Mouse (Mus musculus): ENCODE data around the gene Sirt4.
"Not testable (repeated sequence)": the region's sequence is repeated elsewhere in the genome, so short reads cannot be mapped to it uniquely, and the experiment has no call there.

Sirt4 gene

DNA sequence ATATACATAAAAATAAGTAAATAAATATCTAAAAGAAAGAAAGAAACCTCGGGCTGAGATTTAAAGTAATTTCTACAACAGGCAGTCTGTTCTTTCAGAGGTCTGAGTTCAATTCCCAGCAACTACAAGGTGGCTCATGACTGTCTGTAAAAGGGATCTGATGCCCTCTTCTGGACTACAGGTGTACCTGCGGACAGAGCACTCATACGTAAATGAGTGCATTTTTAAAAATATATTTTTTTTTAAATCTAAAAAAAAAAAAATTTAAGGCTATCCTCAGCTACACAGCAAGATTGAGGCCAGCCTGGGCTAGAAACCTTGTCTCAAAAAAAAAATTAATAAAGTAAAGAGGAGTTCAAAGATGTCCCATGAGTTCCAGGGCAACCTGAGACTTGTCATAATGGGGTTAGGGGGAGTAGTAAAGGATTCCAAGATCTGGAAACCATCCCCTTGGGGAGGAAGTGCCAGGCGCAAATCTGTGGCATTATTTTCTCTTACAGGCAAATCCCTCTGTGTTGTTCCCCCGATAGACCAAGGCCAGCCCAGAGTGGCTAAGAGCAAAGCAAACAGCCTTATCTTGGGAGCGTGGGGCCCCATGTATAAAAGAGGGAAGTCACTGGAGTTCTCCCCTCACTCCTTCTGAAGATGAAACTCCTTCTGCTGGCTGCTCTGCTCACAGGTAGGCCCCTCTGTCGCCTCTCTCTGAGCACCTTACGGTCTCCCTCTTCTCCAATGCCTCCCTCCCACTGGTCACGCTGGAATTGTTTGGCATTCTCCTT is 18.7 kb downstream of the Sirt4 start, which contains the start of gene Pla2g1b:
Gene Pla2g1b (plus strand): TSS at position 621 of the 779 bp plus-strand sequence.
- no peak for DNase-seq

DNA sequence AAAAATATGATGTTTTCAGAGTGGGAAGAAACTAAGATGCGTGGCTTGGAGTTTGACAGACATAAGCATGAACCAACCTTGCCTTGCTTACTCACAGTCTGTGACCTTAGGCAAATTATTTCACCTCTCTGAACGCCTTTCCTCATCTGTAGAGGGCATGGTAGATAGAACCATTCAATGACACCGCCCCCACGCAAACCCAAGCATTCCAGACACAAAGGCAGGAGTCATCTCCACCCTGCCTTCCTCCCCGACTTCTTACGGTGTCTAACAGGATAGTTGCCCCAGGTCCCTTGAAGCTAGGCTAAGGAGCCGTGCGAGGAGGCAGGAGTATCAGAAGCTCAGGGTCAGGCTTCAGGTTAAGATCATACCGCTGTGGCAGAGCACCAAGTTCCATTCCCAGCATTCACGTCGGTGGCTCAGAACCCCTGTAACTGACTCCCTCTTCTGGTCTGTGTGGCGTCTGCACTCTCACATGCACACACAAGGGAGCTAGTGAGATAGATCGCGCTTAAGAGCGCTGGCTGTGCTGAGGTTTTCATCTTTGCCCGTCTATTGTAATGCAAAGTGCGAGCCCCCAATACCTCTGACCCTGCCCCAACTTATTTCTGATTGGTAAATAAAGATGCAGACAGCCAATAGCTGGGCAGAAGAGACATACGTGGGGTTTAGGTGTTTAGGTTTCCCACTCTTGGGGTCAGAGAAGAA is 20.0 kb downstream of the Sirt4 start:
- DNase-seq = no peak

DNA sequence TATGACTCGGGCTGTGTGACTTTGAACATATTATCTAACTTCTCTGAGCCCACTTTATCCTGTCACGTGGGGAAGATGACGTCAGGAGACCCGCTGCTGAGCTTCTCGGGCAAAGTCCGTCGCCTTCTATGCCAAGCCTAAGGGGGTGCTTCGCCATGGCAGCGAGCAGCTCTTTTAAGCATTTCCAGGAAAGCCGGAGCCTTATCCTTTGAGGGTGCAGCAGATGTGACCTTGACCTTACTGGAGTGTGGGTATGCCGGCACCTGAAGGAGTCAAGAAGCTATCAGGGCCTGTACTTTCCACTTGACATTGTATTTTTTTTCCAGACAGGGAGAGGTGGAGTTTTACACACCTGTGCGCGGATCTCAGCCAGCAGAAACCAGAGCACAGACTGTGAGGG is 25.6 kb downstream of the Sirt4 start:
- DNase-seq = no peak

DNA sequence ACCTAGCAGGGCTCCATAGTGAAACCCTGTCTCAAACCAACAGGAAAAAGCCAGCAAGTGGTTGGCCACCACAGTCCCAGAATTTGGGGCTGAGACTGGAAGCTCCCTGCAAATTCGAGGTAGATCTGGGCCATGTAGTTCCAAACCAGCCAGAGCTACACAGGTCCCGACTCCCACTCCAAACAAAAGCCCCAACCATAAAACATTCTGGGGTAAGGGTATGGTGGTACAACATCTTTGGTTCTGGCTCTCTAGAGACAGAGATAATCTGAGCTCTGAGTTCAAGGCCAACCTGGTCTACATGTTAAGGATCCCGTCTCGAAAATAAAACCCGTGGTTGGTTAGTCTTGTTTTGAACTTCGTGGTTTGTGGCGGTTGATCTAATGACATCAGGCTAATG is 28.7 kb downstream of the Sirt4 start:
- DNase-seq = no peak

DNA sequence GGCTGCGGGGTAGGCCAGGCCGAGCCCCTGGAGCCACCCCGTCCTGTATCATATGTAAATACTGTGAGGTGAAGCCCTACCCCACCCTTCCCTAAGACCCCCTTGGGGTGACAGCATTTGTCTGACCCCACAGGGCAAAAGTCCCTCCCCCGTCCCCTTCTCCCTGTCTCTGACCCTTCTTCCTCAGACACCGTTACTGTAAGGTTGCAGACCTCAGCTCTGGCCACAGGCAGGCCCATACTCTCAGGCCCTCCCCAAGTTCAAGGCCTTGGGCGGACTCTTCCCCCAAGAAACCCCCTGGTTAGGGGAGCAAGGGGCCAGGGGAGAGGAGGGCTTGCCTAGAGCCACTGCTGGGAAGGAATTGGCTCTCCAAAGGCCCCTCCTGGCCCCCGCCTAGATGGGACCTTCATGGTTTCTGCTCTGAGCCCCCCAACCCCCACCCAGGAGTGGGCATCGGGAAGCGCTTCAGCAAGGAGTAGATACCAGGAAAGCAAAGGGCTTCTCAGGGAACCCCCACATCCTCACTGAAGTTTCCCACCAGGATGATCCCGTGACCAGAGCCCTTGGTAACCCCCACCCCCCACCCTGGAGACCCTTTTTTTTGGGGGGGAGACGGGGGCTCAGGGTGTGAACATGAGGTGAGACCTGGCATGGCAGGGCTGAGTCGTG is 30.0 kb downstream of the Sirt4 start:
- DNase-seq = no peak

DNA sequence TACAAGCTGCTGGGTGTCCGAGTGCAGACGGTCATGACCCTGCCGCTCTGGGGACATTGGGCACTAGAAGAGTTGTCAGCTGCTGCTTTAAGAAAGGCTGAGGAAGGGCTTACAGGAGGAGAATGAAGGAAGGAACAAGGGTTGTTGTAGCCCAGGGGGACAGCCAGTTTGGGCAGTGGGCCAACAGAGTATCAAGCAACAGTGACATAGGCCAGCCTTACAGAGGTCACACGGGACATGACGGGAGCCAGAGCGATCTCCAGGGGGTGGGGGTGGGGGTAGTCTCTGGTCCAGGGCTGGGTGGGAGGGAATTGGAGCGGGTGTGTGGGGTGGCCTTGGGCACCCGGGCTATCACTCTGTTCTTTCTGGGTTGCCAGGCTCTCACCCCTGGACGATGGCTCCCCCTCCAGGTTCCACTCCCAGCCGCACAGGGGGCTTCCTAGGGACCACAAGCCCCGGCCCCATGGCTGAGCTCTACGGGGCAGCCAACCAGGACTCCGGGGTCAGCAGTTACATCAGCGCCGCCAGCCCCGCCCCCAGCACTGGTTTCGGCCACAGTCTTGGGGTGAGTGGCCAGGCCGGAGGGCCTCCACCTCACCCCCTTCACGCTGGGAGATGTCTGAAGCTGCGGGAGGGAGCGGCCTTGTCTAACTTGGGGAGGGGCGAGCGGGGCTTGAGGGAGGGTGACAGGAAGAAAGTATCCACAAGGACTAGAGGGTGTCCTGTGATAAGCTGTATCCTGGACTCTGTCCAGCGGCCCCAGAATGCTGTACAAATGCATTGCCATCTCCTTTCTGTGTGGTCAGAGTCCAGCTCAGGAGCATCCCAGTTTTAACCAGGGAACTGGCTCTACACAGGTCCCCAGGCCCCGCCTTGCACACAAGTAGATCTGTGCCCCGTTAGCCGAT is 33.9 kb downstream of the Sirt4 start:
- DNase-seq = no peak

DNA sequence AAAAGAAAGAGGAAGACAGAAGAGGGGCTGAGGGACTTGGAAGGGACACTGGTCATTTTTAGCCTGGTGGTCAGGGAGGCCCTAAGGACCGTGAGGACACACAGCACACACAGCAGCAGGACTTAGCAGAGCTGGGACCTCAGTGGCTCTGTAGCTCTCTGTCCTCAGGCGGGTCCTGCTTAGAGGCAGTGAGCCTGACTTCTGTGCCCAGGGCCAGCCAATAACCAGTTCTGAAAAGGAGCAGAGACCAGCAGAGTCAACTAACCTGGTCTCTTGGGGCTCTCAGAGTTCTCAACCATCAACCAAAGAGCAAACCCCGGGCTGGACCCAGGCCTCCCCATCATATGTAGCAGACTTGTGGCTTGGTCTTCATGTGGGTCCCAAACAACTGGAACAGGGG is 35.3 kb downstream of the Sirt4 start:
- no peak for DNase-seq

DNA sequence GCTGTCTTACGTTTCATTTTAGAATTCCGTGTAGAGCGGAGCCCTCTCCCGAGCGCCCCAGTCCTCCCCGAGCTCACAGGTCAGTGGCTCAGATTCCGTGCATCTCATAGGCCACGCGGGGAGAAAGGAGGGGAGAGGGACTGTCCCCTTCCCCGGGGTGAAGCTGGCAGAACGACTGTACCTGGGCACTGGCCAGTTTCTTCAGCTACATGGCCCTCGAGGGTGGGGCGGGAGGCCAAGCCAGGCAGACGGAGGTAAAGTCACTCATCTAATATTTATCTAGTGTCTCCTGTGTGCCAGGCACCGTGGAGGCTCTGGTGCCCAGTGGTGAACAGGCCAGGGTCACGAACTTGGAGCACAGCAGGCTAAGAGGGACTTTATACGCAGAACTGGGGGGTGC is 37.4 kb downstream of the Sirt4 start:
- no peak for DNase-seq

DNA sequence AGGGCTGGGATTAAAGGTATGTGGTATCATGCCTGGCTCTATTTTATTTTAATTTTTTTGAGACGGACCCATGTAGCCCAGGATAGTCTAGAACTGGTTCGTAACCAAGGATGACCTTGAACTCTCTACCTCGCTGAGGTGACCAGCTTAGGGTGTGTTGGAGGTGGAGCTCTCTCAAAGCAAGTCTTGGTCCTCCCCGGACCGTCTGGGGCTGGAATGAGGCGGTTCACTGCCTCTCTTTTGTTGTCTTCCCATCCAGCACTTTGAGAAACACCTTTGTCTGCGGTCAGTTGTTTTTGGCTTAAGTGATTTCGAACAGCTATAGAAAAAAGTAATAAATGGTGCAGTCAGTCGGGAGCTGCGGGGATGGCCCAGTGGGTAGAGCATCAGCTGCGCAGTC is 40.4 kb downstream of the Sirt4 start:
- no peak for DNase-seq

DNA sequence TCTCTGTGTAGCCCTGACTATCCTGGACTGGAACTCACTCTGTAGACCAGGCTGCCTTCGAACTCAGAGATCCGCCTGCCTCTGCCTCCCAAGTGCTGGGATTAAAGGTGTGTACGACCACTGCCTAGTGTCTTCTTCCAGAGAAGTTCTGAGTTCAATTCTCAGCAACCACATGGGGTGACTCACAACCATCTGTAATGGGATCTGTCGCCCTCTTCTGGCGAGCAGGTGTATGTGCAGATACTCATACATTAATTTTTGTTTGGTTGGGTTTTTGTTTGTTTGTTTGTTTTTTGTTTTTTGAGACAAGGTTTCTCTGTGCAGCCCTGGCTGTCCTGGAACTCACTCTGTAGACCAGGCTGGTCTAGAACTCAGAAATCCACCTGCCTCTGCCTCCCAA is 41.9 kb downstream of the Sirt4 start:
- not testable (repeated sequence) for DNase-seq

DNA sequence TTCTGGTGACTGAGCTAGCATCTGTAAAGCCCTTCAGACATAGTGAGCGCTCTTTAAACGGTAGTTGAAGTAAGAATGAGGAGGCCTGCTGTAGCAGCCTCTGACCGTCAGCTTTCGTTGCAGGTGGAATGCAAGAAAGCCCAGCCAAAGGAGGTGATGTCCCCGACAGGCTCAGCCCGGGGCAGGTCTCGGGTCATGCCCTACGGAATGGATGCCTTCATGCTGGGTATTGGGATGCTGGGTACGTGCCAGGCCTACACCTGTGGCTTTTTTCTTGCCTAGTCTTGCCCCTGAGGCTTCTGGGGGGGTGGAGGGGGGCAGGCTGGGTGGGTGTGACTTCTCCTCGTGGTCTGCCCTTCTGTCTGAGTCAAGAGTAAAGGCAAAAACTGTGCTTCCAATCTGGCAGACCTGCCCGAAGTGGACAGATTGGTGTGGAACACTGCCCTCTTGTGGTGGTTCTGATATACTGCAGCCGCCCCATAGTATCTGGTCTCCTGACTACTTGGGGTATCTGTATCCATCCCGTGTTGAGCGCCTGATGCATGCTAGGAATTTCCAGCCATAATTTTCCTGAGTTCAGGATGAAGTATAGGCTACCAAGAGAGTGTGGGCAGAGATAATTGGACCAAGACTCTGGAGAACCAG is 43.2 kb downstream of the Sirt4 start:
- peak; percentile 27 to 52 for DNase-seq

DNA sequence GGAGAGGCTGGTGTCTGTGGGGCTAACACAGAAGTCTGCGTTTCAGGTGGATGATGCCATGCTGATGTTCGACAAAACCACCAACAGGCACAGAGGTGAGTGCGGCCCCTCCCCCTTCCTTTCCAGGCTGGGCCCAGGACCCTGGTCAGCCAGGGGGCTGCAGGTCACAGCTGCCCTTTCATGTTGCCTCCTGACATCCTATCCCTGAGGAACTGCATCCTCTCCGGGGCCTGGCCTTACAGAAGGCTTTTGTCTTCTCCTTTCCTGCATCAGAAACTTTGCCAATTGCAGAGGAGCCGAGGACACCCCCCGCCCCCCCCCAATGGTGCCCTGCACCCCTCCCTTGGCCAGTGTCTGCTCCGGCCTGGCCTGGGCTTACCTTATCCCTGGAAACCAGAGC is 45.9 kb downstream of the Sirt4 start:
- DNase-seq = no peak

DNA sequence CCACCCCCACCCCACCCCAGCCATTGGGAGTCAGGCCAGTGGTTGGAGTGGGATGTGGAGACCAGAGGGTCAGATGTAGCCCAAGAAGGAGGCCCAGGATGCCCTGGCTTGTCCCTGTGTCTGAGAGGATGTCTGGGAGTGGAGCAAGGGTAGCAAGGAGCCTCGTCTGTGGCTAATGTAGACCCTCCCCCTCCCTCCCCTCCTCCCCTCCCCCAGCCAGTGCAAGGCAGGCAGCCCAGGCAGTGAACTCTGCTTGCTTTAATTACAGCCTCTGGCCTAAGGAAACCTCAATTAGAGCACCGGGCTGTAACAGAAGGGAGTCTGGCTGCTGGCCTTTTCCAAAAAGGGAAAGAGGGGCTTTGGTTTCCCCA is 46.6 kb downstream of the Sirt4 start:
- DNase-seq = no peak

DNA sequence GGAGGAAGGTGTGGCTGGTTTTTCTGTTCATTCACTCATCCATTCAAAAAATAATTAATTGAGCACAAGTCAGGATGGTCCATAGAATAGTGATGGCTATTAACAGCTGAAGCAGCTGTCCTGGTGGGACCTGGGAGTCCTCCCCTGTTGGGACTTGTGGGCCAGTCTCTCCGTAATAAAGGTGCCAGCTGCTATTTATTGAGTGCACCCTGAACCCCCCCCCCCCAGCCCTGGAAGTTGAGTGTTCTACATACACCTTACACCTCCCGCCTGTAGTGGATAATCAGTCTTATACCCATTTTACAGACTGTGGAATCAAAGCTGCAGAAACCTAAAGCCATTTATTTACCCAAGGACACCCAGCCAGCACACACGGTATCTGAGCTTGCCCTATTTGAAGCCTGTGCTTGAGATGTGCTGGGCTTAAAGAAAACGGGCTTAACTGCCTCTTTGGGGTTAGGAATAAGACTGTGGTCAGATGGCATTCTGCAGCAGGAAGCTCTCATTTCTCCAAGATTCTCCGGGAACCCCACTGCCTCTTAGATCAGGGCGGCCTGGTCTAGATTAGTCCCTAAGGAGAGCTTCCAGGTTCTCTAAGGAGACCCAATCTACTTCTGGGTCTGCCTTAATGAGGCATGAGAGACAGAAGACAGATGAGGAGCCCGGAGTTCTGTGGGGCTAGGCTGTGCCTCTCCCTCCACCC is 47.1 kb downstream of the Sirt4 start:
- no peak for DNase-seq

DNA sequence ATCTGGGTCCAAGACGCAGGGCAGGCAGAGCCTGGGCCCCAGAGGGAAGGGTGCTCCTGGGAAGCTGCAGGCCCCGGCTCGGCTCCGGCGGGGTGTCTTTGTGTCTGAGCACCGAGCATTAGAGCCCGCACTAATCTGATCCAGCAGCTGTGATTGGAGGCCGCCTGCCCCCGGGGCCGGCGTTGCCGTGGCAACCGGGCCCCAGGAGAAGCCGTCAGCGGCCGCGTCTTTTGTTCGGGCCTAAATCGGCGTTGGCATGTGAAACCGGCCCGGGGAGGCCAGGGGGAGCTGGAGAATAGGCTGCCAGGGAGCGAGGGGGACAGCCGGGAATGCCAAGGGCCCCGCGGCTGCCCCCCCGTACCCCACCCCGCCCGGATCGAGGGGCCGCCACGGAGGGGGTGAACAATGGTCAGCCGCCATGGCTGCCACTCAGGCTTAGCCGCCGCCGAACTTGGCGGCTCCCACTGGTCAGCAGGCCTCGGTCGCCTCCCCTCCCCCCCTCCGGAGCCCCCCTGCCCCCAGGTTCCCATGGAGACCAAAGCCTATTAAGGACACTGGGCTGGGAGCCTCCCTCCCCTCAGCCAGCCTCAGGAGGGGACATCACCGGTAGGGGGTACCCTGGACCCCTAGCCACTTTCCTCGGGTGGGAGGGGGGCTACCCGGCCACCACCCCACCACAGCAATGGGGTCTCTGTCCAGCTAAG is 48.0 kb downstream of the Sirt4 start:
- DNase-seq = no peak

DNA sequence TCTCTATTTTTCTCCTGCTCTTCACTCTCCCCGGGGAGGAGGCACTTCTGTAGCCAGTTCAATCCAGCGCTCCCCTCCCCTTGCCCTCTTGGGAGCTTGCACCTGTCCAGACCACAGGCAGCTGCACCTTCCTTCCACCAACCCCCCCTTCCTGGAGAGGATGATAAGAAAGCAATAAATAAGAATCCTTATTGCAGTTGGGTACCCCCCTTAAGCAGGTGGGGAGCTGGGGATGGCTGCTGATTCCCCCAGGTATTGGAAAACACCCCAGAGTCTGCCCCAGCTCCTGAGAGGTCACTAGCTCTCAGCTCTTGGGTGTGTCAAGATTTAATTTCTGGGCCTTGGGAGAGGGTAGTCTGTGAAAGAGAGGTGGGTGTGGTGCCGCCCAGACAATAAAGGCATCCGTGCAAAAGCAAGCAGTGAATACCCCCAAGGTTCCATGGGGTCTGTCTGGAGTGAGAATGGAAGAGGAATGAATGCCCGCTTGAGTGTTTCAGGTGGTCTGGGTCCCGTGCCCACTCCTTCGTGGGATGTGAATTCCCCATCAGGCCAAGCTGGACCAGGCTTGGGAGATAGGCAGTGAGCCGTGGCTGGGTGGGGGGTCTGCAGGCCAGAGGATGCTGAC is 48.7 kb downstream of the Sirt4 start:
- DNase-seq = no peak

DNA sequence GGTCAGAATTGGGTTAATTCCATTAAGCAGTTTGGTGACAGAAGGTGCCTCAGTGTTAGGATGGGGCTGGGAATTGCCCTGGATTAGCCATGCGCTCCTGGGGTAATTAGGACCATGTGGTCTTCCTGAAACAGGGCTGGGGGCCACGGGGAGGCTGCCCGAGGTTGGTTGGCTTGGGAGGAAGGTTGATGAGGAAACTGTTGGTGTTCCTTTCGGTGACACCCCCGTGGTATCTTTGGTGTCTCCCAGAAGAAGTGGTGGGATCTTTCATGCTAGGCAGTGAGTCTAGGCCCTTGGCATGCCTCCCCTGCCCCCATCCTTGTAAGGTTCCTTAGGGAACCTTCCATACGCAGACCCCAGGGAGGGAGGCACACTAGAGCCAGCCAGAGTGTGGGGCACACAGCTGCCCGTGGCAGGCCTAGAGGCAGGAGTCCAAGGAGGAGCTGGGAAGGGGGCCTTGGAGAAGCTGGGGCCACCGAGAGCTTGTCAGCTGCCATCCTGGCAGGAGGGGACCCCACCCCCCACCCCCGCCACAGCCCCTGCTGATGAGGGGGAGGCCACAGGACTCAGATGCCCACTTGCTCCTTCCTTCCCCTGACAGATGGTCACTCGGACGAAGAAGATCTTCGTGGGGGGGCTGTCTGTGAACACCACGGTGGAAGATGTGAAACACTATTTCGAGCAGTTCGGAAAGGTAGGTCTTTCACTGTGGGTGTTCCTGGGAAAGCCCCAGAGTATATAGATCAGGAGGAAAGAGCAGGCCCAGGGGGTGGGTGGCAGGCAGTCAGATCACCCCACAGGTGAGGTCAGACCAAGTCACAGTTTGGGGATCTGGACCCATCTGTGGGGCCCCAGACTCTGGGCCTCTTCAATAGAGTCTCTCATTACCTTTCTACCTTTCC is 49.4 kb downstream of the Sirt4 start:
- no peak for DNase-seq

DNA sequence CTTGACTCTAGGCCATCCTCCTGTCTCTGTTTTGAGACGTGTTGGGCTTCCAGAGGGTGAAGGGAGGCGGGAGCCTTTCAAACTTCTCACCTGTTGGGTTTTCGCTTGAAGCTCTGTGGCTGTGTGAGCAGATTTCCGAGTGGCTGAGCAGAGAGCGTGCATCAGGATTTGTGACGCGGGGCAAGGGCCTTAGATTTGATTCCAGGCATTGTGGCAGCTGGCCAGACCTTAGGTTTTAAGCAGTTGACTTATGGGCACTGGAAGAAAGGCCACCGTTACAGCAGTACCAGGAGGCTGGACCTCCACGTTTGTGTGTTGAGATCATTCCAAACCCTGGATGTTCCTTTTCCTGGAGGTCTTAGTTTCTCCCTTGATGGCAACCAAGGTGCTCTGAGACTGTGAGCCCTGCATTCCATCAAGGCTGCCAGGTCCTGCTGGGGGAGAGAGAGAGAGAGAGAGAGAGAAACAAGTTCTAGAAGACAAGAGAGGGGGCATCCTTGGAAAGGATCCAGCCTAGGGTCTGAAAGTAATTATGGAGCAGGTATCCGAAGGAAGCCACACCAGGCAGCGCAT is 50.2 kb downstream of the Sirt4 start:
- DNase-seq = no peak

DNA sequence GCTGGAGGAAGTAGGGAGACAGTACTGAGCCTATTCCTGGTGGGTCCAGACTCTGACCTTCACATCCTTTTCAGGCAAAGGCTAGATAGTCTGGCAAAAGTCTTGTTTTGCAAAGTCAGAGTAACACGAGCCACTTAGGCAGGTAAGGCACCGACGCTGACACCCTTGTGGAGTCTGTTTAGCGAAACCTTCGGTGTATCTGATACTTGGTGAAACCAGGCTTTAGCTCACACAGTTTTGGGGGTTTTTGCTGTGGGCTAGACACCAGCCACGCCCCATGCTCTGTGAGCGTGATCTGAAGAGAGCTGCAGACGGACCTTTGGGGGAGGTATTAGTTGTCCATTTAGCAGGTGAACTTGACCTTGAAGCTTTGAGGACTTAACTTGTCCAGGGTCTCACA is 51.3 kb downstream of the Sirt4 start:
- no peak for DNase-seq

Measured in spleen, adult 18-20 months (tissue).